Mouse (Mus musculus) left cerebral cortex, adult 9 months (tissue): ENCODE results near the gene Rasgef1c.

ENCODE experiments used
- DNase-seq, 2 experiments: peaks; one replicate each; pipeline ENCODE4 v3.0.0; 2022; ENCODE audit warnings: low spot score in 2 of 2

The Rasgef1c gene

DNA sequence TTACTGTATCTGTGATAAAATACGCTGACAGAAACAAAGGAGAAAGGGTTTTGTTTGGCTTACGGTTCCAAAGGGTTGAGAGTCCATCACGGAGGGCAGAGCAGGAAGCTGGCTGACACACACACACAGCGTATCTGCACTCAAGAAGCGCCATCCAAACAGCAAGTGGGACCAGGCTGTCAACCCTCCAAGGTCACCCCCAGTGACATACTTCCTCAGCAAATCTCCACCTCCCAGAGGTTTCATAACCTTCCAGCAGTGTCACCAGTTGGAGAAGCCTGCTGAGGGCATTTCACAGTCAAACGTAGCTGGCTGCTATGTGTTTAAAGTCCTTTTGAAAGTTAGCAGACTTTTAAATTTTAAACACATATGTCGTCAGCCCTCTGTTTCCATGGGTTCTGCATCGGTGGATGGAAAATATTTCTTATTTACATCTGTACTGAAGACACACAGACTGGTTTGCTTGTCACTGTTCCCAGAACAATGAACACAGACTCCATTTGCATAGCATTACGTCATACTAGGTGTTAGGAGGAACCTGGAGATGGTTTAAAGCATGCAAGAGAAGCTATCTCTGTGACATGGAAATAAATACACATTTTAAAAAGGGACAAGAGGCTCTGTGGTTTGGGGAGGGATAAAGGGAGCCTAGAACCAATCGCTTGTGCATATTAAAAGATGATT, 72.2 kb downstream of the Rasgef1c start:
- DNase-seq: no peak

- DNase-seq: no peak
Observed at GRCm38 (mm10) chr11:49974675-49975074, 73.0 kb downstream of the Rasgef1c start.

- no peak for DNase-seq
Observed at GRCm38 (mm10) chr11:49977963-49978568, 76.4 kb downstream of the Rasgef1c start.

DNA sequence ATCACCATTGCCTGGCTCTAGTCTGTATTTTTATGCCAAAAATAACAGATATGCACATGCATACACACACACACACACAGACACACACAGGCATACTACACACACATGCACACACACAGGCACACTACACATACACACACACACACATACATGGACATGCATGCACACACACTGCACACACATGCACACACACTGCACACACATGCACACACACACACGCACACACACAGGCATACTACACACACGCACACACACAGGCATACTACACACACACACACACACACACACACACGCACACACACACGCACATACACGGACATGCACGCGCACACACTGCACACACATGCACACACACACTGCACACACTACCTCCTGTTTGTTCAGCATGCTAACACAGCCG, 77.3 kb downstream of the Rasgef1c start:
- no peak for DNase-seq

DNA sequence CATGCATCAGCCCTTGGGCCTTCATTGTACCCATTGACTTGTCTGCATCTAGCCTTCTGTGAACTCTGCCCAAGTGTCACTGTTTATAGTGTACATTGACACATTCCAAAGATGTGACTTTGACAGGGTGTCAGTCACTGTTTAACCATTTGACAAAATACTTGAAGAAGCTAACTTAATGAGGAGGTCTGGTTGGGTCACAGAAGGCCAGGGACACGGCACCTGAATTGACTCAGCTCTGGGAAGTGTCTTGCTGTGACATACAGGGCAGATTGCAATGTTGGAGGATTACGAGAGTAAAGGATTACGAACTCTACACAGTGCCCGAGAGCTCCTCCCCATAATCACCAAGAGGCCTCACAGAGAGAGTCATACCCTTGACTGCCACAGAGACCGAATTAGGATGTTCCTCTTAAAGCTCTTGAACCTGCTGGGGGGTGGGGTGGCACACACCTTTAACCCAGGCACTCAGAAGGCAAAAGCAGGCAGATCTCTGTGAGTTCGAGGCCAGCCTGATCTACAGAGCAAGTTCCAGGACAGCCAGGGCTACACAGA, 79.1 kb downstream of the Rasgef1c start:
- DNase-seq: no peak

- DNase-seq: no peak
Observed at GRCm38 (mm10) chr11:49981321-49981963, 79.8 kb downstream of the Rasgef1c start.

GRCm38 (mm10) chr11:49982094-49982493, 80.5 kb downstream of the Rasgef1c start:
- DNase-seq: no peak

GRCm38 (mm10) chr11:49982881-49983280, 81.2 kb downstream of the Rasgef1c start:
- no peak for DNase-seq

GRCm38 (mm10) chr11:49983875-49984552, 82.4 kb downstream of the Rasgef1c start:
- no peak for DNase-seq

- DNase-seq: no peak
Observed at GRCm38 (mm10) chr11:49985009-49985408, 83.4 kb downstream of the Rasgef1c start.

- peak in 1 of 2 experiments; percentile 53 for DNase-seq
Observed at GRCm38 (mm10) chr11:49986277-49987036, 84.8 kb downstream of the Rasgef1c start.

GRCm38 (mm10) chr11:49994536-49994935, 92.9 kb downstream of the Rasgef1c start:
- DNase-seq: no peak

DNA sequence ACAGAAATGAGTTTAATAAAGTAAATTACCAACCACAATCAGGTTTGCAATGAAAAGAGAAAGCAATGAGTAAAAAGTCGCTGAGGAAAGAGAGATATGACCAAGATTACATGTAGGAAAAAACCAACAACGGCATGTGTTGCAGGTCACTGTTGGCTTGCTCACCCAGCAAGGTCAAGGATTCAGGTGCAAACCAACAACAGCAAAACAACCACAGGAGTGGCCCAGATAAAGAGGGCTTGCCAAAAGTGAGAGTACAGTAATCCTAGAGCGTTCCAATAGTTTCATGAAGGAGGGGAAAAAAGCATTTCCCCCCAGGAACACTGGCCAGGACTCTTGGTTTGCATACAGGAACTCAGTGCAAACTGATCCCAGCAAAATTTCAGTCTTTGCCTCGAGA, 94.8 kb downstream of the Rasgef1c start:
- no peak for DNase-seq

- DNase-seq: peak in 1 of 2 experiments; percentile 26
Observed at GRCm38 (mm10) chr11:49997321-49997720, 95.7 kb downstream of the Rasgef1c start.

GRCm38 (mm10) chr11:50002853-50003252, 101.2 kb downstream of the Rasgef1c start:
- DNase-seq: no peak

GRCm38 (mm10) chr11:50007776-50008175, 106.1 kb downstream of the Rasgef1c start:
- DNase-seq: no peak

DNA sequence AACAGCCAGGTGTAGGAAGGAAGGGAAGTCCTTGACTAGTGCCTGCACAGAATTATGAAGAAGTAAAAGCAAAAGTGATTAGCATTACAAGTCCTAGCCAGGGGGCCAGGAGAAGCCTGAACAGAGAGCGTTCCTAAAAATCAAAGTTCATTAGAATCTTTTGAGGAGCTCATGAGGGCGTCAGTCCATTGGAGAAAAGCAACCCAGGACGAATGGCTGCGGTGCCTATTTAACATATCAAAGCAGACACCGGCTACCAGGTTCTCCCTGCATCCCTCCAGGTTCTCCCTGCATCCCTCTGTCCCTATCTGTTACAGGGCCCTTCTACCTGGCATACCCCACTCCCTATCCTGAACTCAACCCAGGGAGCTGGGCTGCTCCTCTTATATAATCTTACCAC, 106.6 kb downstream of the Rasgef1c start:
- DNase-seq: no peak

- DNase-seq: no peak
Observed at GRCm38 (mm10) chr11:50013016-50013415, 111.4 kb downstream of the Rasgef1c start.

- DNase-seq: no peak
Observed at GRCm38 (mm10) chr11:50016503-50016902, 114.9 kb downstream of the Rasgef1c start.

DNA sequence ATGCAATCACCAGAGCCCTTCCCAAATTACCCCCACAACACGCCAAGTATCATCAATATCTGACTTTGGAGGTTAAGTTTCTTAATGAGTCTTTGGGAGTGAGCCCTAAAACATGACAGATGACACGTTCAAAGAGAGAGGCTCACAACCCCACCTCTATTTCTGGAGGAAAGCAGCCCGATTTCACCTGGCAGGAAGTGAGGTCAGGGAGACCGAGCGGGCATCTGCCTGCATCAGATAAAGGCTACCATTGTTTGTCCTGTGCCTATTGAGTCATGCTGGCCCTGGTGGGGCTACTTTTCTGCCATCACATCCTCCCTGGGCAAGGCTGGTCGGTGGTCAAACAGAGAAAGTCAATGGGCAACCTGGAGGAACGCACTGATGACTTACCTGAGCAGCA, 115.9 kb downstream of the Rasgef1c start:
- DNase-seq: no peak

DNA sequence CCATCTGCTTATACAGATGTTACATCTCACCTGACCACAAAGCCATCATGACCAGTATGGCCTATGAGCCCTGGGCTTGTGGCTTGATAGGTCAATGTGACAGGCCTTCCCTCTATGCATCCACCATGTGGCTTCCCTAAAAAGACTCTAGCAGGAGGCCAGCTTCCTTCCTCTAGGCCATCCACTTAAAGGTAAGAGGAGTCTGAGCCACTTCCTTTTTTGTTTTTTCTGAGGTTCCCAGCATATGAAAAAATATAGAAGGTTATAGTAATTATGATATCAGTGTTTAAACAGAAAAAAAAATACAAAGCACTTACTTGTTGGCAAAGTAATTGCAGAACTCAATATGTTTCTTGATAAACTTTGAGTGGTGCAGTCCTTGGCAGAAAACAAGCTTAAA, 117.2 kb downstream of the Rasgef1c start:
- DNase-seq: no peak
